Mouse (Mus musculus) hindbrain, embryonic 15.5 days (tissue): ENCODE data around the gene Nup214. TPM values are rescaled to one million over a fixed set of nuclear protein-coding genes. Genes with fewer than 3 reads are reported as not detected.

ENCODE experiments used
- ATAC-seq: fragments of 200-750 bp; cut with Nextera tagmentation; 2 replicates; pipeline ENCODE4 v1.8.0; 2017; ENCODE audit warnings: low read depth, moderate number of reproducible peaks, moderate TSS enrichment; ENCODE audit not compliant: low FRiP score
- H3K27ac ChIP-seq: fragments of 300-500 bp; sonication (generic); replicated peaks from 2 replicates; pipeline ENCODE4 v1.5.1; 2015; ENCODE audit warnings: mild to moderate bottlenecking, inconsistent platforms
- H3K27me3 ChIP-seq: fragments of 300-500 bp; sonication (generic); 2 replicates; pipeline ENCODE4 v1.6.1; 2015; ENCODE audit warnings: control low read depth, inconsistent platforms
- H3K36me3 ChIP-seq: fragments of 300-500 bp; sonication (generic); 2 replicates; pipeline ENCODE4 v1.6.1; 2015; ENCODE audit warnings: control low read depth, inconsistent platforms
- H3K4me1 ChIP-seq: fragments of 300-500 bp; sonication (generic); replicated peaks from 2 replicates; pipeline ENCODE4 v1.6.1; 2015; ENCODE audit warnings: control low read depth, inconsistent platforms
- H3K4me2 ChIP-seq: fragments of 300-500 bp; sonication (generic); 2 replicates; pipeline ENCODE4 v1.6.1; 2015; ENCODE audit warnings: moderate library complexity, mild to moderate bottlenecking, inconsistent platforms
- H3K4me3 ChIP-seq: fragments of 300-500 bp; sonication (generic); 2 replicates; pipeline ENCODE4 v1.5.1; 2015; ENCODE audit warnings: mild to moderate bottlenecking, inconsistent platforms
- H3K9ac ChIP-seq: fragments of 300-500 bp; sonication (generic); 2 replicates; pipeline ENCODE4 v1.6.1; 2015; ENCODE audit warnings: inconsistent platforms
- H3K9me3 ChIP-seq: fragments of 300-500 bp; sonication (generic); 2 replicates; pipeline ENCODE4 v1.6.1; 2016; ENCODE audit warnings: control low read depth, inconsistent platforms
- WGBS: fragments of 180-500 bp; shearing (Covaris S2); methylation state at CpG from one replicate; pipeline ENCODE4 v1.1.7; 2015; 5-methylcytosine and 5-hydroxymethylcytosine counted together
- polyA plus RNA-seq: library from polyadenylated mRNA; unstranded; fragments of >200 nt; fragmentation: Nextera tagmentation; extraction: Ambion mirVana; gene quantifications from 2 replicates; pipeline ENCODE4 v1.2.1, GENCODE M21; 2015

Nup214 gene
- polyA plus RNA-seq, 1 experiment from 2014 or later, result 61.6 TPM

DNA sequence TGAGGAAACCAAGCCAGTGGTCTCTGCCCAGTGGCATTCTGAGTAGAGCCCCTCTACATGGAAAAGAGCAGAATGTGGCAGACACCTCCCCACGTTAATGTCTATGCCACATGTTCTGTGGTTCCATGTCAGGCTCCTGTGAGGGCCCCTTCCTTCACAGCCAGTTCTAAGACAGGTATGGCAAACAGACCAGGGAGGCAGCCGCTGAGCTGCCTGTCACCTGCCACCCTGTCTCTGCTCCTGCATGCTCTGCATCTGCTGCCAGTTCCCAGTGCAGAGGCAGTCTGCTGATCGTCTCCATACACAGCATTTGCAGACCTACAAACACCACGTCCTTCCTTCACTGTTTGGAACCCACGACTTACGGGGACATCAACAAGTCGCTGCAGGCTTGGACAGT, 78.2 kb downstream of the Nup214 start:
- H3K36me3 ChIP-seq, result peaks cover 43% of the 10 kb centered on the region
- H3K27ac ChIP-seq, result no peak overlapping the region
- H3K4me1 ChIP-seq, result no peaks in the 10 kb centered on the region
- no peaks in the 10 kb centered on the region for H3K9me3 ChIP-seq
- WGBS, result 93% methylated on average over 7 of the region's 7 CpGs
- H3K9ac ChIP-seq, result no peak overlapping the region
- H3K27me3 ChIP-seq, result no peaks in the 10 kb centered on the region
- no peak overlapping the region for H3K4me2 ChIP-seq
- no peak overlapping the region for H3K4me3 ChIP-seq
- no peak for ATAC-seq

DNA sequence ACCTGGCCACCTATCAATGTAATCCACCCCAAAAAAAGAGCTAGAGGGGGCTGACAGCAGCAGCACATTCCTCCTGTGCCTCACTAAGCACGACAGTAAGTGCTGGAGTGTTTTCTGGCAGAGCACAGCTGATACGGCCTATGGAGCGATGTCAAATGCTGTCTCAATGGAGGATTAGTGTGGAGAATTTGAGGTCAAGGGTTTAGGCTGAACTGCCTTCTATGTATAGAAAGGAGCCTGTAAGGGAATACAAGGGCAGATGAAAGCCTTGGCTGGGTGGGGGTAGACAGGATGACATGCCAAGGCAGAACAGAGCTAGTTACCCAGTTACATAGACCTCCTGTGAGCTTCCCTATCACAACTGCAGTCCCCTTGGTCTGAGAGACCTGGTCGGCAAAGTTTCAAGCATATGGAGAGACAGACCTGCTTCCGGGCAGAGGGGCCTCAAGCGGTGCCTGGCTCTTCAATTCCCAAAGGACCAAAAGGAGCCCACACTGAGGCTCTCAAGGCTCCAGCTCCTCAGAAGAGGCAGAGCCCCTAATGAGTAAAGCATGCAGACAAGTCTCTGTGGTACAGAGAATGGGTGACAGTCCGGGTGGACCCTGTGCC, 81.2 kb downstream of the Nup214 start:
- Histone ChIP-seq H3K9me3 (no peaks in the 10 kb centered on the region), H3K9ac (no peak overlapping the region), H3K4me1 (no peaks in the 10 kb centered on the region), H3K27ac (no peak overlapping the region), H3K36me3 (peaks cover 20% of the 10 kb centered on the region), H3K4me2 (no peak overlapping the region), H3K4me3 (no peak overlapping the region), H3K27me3 (no peaks in the 10 kb centered on the region)
- no peak for ATAC-seq
- WGBS, result 48% methylated on average over 7 of the region's 7 CpGs

DNA sequence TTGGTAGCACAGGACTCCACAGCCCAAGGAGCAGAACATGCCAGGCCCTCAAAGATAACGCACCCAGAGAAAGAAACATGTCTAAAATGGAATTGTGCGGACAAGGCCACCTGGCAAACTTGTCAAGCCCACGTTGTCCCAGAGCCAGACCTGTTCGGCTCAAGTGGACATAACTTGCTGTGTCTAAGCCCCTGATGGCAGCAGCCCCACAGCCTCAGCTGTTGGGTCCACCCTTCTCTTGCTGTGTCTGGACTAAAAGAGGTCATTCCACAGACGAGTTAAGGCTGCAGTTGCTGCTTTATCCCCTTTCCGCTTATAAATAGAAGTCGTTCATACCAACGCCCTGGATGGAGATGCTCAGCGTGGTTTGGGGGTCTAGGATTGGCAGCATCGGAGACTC, 82.3 kb downstream of the Nup214 start:
- Histone ChIP-seq H3K9ac (no peak overlapping the region), H3K4me3 (no peak overlapping the region), H3K27ac (no peak overlapping the region), H3K27me3 (no peaks in the 10 kb centered on the region), H3K36me3 (peaks cover 16% of the 10 kb centered on the region), H3K4me2 (no peak overlapping the region), H3K9me3 (no peaks in the 10 kb centered on the region), H3K4me1 (no peaks in the 10 kb centered on the region)
- 88% methylated on average over 10 of the region's 10 CpGs for WGBS
- ATAC-seq, result no peak

DNA sequence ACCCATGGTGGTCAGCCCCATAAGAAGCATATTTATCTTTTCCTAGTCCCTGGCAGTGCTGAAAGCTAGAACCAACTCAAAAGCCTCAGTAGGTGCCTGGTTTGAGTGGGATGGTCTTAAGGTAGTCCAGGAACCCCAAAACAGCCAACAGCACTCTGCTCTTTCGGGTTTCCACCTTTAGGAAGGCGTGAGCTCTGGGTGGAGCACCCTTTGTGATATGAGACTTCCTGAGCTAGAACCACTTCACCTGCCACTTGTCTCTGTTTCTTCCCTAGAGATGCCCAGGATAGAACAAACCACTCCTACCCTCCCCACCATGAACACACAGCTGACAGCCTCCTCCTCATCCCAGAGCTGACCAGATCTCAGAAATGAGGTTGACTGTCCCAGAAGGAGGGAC, 83.1 kb downstream of the Nup214 start:
- no peak for ATAC-seq
- no peak overlapping the region for H3K4me2 ChIP-seq
- no peaks in the 10 kb centered on the region for H3K9me3 ChIP-seq
- no peak overlapping the region for H3K4me3 ChIP-seq
- H3K4me1 ChIP-seq, result no peaks in the 10 kb centered on the region
- H3K27me3 ChIP-seq, result no peaks in the 10 kb centered on the region
- H3K9ac ChIP-seq, result no peak overlapping the region
- WGBS, result 97% methylated on average over 2 of the region's 2 CpGs
- H3K27ac ChIP-seq, result no peak overlapping the region
- peaks cover 8% of the 10 kb centered on the region; the same call in 1 of the 2 replicates for H3K36me3 ChIP-seq

DNA sequence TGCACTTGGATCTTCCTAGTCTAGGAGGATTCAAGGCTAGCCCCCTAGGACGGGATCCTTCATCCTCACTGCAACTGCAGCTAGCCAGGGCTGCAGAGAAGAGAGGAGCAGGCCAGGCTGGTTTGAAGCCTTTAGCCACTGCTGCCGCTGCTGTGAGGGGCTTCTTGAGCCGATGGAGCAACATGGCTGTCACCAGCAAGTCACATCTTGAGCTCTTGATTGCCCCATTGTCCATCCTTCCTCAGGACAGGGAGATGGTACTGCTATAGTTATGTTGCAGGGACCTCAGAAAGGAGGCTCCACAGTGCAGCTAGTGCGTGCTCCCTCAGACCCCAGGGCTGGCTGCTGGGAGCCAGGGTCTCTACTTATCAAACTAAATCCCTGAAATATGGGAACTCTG, 83.6 kb downstream of the Nup214 start:
- ATAC-seq, result no peak
- no peaks in the 10 kb centered on the region for H3K4me1 ChIP-seq
- no peak overlapping the region for H3K4me3 ChIP-seq
- WGBS, result 84% methylated on average over 4 of the region's 4 CpGs
- H3K36me3 ChIP-seq, result 0 out of 2 replicates have a peak, but pooled peaks cover 5% of the 10 kb centered on the region
- H3K27ac ChIP-seq, result no peak overlapping the region
- H3K9ac ChIP-seq, result no peak overlapping the region
- H3K27me3 ChIP-seq, result no peaks in the 10 kb centered on the region
- H3K9me3 ChIP-seq, result no peaks in the 10 kb centered on the region
- H3K4me2 ChIP-seq, result no peak overlapping the region

DNA sequence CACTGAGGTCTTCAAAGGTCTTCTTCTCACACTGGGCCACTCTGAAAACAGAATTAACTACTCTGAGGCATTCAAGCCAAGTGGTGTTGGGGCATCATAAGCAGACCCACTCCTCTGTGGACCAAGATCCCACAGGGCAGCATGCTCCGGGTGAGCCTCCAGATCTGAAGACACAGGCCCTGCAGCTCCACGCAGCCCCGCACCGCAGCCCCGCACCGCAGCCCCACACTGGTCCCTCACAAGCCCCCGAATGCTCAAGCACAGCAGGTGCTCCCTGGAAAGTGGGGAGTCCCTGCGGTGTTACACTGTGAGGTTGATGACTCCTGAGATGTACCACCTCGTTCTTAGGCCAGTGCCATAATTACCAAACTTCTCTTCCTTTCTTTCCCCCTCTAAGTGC, 84.0 kb downstream of the Nup214 start:
- Histone ChIP-seq H3K9me3 (no peaks in the 10 kb centered on the region), H3K4me2 (no peak overlapping the region), H3K27me3 (no peaks in the 10 kb centered on the region), H3K9ac (no peak overlapping the region), H3K27ac (no peak overlapping the region), H3K4me3 (no peak overlapping the region), H3K4me1 (no peaks in the 10 kb centered on the region), H3K36me3 (0 out of 2 replicates have a peak, but pooled peaks cover 5% of the 10 kb centered on the region)
- 72% methylated on average over 9 of the region's 9 CpGs for WGBS
- no peak for ATAC-seq

DNA sequence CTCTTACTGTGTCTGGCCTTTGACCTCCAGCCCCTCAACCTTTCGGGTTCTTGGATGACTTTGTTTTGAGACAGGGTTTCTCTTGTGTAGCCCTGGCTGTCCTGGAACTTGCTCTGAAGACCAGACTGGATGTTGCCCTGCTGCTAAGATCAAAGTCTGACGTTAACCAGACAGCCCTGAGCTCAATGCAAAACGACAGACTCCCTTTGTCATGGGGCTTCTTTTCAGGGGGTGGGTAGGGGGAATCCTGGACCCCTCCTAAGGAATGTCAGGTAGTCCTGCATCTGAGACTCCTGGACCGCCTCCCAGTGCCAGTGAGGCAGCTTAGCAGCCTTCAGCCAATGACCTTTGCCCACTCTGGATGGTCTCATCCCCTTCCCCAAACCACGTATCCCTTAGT, 84.5 kb downstream of the Nup214 start:
- H3K4me1 ChIP-seq, result no peaks in the 10 kb centered on the region
- no peak overlapping the region for H3K9ac ChIP-seq
- H3K36me3 ChIP-seq, result 0 out of 2 replicates have a peak, but pooled peaks cover 1% of the 10 kb centered on the region
- H3K4me3 ChIP-seq, result no peak overlapping the region
- H3K27ac ChIP-seq, result no peak overlapping the region
- H3K27me3 ChIP-seq, result no peaks in the 10 kb centered on the region
- WGBS, result 44% methylated on average over 5 of the region's 5 CpGs
- H3K4me2 ChIP-seq, result no peak overlapping the region
- ATAC-seq, result no peak
- no peaks in the 10 kb centered on the region for H3K9me3 ChIP-seq

DNA sequence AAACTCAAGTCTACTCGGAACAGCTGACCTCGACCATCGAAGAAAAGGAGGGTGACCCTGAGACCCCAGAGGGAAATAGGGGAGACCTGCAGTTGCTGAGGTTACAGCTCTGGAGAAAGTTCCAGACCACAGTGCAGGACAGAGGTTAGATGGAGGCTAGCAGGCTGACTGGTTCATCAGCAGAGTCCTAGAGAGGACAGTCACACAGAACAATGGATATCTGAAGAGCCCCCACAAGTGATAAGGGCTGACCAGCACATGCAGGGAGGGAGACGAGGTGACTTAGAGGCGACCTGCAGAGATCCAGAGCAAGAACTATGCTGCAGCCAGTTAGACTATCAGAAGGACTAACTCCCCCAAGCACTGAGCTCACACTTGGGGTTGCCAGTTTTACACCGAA, 85.4 kb downstream of the Nup214 start:
- H3K4me2 ChIP-seq, result no peak overlapping the region
- H3K9me3 ChIP-seq, result no peaks in the 10 kb centered on the region
- 0 out of 2 replicates have a peak, but pooled peaks cover under 1% of the 10 kb centered on the region for H3K4me1 ChIP-seq
- H3K9ac ChIP-seq, result no peak overlapping the region
- WGBS, result 79% methylated on average over 6 of the region's 6 CpGs
- H3K36me3 ChIP-seq, result no peaks in the 10 kb centered on the region
- H3K27ac ChIP-seq, result no peak overlapping the region
- no peak for ATAC-seq
- no peaks in the 10 kb centered on the region for H3K27me3 ChIP-seq
- H3K4me3 ChIP-seq, result no peak overlapping the region

DNA sequence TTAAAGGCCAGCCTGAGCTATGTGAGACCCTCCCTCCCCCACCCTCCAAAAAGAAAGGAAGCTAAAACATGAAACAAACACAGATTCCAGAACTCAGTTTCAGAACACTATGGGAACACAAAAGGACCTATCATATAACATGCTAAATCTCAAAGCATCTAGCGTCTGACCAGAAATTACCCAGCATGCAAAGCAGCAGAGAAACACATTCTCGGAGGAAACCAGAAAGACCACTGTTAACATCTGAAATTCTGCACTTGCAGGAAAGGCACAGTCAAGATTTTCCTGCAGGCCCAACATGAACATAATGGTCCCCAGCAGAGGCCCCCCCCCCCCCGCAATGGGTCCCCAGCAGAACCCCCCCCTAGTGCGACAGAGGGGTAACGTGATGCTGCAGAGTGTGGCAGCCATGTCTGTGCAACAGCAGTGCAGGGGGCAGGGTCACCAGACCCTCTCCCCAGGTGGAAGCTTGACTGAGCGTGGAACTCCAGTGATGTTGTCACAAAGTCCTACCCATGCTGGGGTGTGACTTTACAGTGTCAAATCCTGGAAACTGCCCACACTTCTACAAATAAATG, 86.1 kb downstream of the Nup214 start:
- no peak for ATAC-seq

DNA sequence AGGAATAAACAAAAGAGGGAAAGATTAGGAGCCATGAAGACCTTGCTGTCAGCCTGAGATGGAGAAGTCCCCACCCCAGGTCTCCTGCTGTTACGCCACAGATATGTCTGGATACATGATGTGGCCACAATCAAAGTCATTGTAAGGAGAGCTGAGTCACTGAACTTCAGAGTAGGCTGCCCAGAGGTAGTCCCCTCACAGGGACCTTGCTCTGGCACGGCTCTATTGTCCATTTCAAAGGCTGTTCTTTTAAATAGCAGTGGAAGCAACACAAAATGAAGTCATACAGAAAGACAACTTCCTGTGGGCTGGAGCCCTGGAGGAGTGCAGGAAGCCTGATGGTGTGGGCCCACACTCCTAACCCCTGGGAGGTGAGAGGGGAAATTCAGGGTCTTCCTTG, 87.0 kb downstream of the Nup214 start:
- Histone ChIP-seq H3K4me1 (0 out of 2 replicates have a peak, but pooled peaks cover 6% of the 10 kb centered on the region), H3K36me3 (no peaks in the 10 kb centered on the region), H3K27ac (no peak overlapping the region), H3K4me3 (no peak overlapping the region), H3K27me3 (no peaks in the 10 kb centered on the region), H3K9me3 (no peaks in the 10 kb centered on the region), H3K9ac (no peak overlapping the region), H3K4me2 (no peak overlapping the region)
- 58% methylated on average over 2 of the region's 2 CpGs for WGBS
- no peak for ATAC-seq

More for the DNA sequence above, 86.1 kb downstream of the Nup214 start:
- Histone ChIP-seq H3K27me3 (no peaks in the 10 kb centered on the region), H3K9me3 (no peaks in the 10 kb centered on the region), H3K9ac (no peak overlapping the region), H3K4me2 (no peak overlapping the region), H3K4me1 (0 out of 2 replicates have a peak, but pooled peaks cover 6% of the 10 kb centered on the region), H3K4me3 (no peak overlapping the region), H3K36me3 (no peaks in the 10 kb centered on the region), H3K27ac (no peak overlapping the region)
- 65% methylated on average over 6 of the region's 6 CpGs for WGBS

DNA sequence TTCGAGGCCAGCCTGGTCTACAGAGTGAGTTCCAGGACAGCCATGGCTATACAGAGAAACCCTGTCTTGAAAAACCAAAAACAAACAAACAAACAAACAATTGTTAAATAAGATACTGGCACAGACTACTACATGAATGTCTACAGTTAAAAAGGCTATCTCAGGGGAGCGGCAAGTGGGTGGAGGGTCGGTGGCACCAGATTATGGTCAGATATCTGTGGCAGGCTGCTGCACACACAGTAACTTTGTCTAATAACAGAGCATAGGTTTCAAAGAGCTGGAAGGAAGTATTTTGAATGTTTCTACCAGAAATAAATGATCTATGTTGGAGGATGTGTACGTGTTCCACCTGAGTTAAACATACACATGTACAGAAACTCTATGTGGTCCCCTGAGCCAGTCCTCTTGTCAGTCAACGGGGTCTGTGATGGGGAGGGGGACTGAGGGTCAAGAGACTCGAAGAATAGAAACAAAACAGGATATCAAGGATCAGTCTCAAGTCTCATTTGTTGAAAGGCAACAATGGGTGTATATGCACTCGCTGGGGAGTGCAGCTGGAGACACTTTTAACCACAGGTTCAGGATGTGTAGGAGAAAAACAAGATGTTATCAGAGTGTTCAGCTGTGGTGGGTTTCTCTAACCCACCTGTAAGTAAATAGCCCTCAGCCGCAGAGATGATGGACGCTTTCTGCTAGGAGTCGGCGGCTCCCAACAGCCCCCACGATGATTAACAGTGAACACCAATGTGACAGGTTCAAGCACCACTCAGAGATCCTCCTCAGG, 87.7 kb downstream of the Nup214 start:
- no peaks in the 10 kb centered on the region for H3K9me3 ChIP-seq
- no peaks in the 10 kb centered on the region for H3K36me3 ChIP-seq
- H3K4me3 ChIP-seq, result no peak overlapping the region
- WGBS, result 75% methylated on average over 12 of the region's 12 CpGs
- no peak for ATAC-seq
- H3K4me1 ChIP-seq, result 0 out of 2 replicates have a peak, but pooled peaks cover 6% of the 10 kb centered on the region
- H3K27me3 ChIP-seq, result no peaks in the 10 kb centered on the region
- no peak overlapping the region for H3K4me2 ChIP-seq
- H3K27ac ChIP-seq, result no peak overlapping the region
- H3K9ac ChIP-seq, result no peak overlapping the region

DNA sequence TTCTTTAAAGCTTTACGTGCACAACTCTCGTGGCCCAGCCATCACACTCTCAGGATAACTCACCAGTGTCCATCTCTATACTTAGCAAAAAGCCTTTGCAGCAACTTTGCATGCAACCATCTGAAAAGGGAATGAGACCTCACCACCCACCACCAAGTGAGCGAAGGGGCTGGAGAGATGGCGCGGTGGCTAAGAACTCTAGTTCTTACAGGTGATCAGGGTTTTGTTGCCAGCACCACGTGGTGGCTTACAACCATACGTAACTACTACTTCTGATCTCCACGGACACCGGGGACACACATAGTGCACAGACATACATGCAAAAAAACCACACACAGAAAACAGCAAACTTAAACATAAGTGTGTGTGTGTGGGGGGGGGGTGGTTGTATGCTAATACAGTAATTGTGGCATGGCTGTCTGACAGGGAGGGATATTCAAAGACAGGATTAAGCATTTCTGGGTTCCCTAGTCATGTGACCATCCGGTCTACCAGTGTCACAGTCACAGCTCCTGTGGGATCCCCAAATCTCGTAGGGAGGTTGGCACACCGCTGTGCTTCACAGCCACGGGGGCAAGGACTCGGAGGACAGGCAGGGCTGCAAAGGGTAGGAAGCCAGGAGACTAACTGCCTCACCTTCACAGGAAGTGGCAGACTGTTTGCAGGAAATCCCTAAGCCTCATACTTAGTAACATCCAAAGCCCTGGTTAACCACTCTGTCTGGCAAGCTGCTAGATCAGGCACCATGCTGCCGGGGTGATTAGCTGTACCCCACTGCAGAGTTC, 88.6 kb downstream of the Nup214 start:
- Histone ChIP-seq H3K4me3 (no peak overlapping the region), H3K4me1 (0 out of 2 replicates have a peak, but pooled peaks cover 6% of the 10 kb centered on the region), H3K4me2 (no peak overlapping the region), H3K27me3 (no peaks in the 10 kb centered on the region), H3K9ac (no peak overlapping the region), H3K9me3 (no peaks in the 10 kb centered on the region), H3K36me3 (no peaks in the 10 kb centered on the region), H3K27ac (no peak overlapping the region)
- ATAC-seq, result no peak
- WGBS, result 88% methylated on average over 15 of the region's 15 CpGs
